Mouse (Mus musculus) kidney, adult 2 months (tissue): Measurements from ENCODE around the gene Qprt.

Experiments used
- CTCF ChIP-seq: fragments of 200-500 bp; conservative IDR thresholded peaks from 2 replicates; pipeline ENCODE4 v1.5.1; 2011; ENCODE audit warnings: low read depth, mild to moderate bottlenecking, control low read depth, low read length, moderate library complexity, mixed read lengths; ENCODE audit not compliant: insufficient read depth, insufficient read length
- POLR2A ChIP-seq: fragments of 200-500 bp; IDR thresholded peaks from one replicate; pipeline ENCODE4 v1.6.1; 2011; ENCODE audit warnings: low read depth, low read length, control low read depth

- TF ChIP-seq CTCF (no peak), POLR2A (no peak)
These were observed 30.7 kb downstream of the Qprt start, which contains the start of gene AI467606 for GRCm38 (mm10) chr7:127091114-127091896.
